Mouse (Mus musculus) olfactory bulb, adult 2 months (tissue): ENCODE data around the gene Gatad2b.
"Not testable (repeated sequence)": the region's sequence is repeated elsewhere in the genome, so short reads cannot be mapped to it uniquely, and the experiment has no call there.

Source experiments
- CTCF ChIP-seq: fragments of 200-500 bp; IDR thresholded peaks from 2 replicates; pipeline ENCODE4 v1.5.1; 2012; ENCODE audit warnings: low read depth, mild to moderate bottlenecking, low read length, moderate library complexity; ENCODE audit not compliant: insufficient read depth
- POLR2A ChIP-seq: fragments of 200-500 bp; IDR thresholded peaks from 2 replicates; pipeline ENCODE4 v1.6.1; 2012; ENCODE audit warnings: mild to moderate bottlenecking, low read depth, low read length, moderate library complexity; ENCODE audit not compliant: insufficient read depth

- TF ChIP-seq CTCF, POLR2A: not testable (repeated sequence)
These were observed 39.8 kb upstream of the Gatad2b start for GRCm38 (mm10) chr3:90253174-90253573.
